Mouse (Mus musculus) intestine, postnatal 0 days (tissue): ENCODE data around the gene Six4. TPM values are rescaled to one million over a fixed set of nuclear protein-coding genes. Genes with fewer than 3 reads are reported as not detected.
"Not testable (repeated sequence)": the region's sequence is repeated elsewhere in the genome, so short reads cannot be mapped to it uniquely, and the experiment has no call there.

Experiments
- ATAC-seq: fragments of 200-750 bp; cut with Nextera tagmentation; 2 replicates; pipeline ENCODE4 v1.8.0; 2017; ENCODE audit warnings: mild to moderate bottlenecking, moderate TSS enrichment, moderate library complexity
- H3K27ac ChIP-seq: fragments of 300-500 bp; sonication (generic); 2 replicates; pipeline ENCODE4 v1.5.1; 2014; ENCODE audit warnings: mild to moderate bottlenecking, low read depth, low read length, moderate library complexity
- H3K27me3 ChIP-seq: fragments of 300-500 bp; sonication (generic); replicated peaks from 2 replicates; pipeline ENCODE4 v1.6.1; 2014; ENCODE audit warnings: low read length, mixed read lengths; ENCODE audit not compliant: control insufficient read depth, insufficient read depth
- H3K36me3 ChIP-seq: fragments of 300-500 bp; sonication (generic); 2 replicates; pipeline ENCODE4 v1.6.1; 2014; ENCODE audit warnings: mild to moderate bottlenecking, moderate library complexity; ENCODE audit not compliant: control insufficient read depth, insufficient read depth
- H3K4me1 ChIP-seq: fragments of 300-500 bp; sonication (generic); replicated peaks from 2 replicates; pipeline ENCODE4 v1.6.1; 2014; ENCODE audit warnings: antibody characterized with exemption, low read length, mixed read lengths; ENCODE audit not compliant: control insufficient read depth, insufficient read depth
- H3K4me2 ChIP-seq: fragments of 300-500 bp; sonication (generic); replicated peaks from 2 replicates; pipeline ENCODE4 v1.6.1; 2014; ENCODE audit warnings: low read depth, mild to moderate bottlenecking, moderate library complexity
- H3K4me3 ChIP-seq: fragments of 300-500 bp; sonication (generic); 2 replicates; pipeline ENCODE4 v1.5.1; 2014; ENCODE audit warnings: low read depth, low read length
- H3K9ac ChIP-seq: fragments of 300-500 bp; sonication (generic); 2 replicates; pipeline ENCODE4 v1.6.1; 2014; ENCODE audit warnings: mild to moderate bottlenecking, low read depth, low read length
- H3K9me3 ChIP-seq: fragments of 300-500 bp; sonication (generic); 2 replicates; pipeline ENCODE4 v1.6.1; 2016; ENCODE audit warnings: mixed run types; ENCODE audit not compliant: control insufficient read depth
- CTCF ChIP-seq: sonication (generic); IDR thresholded peaks from 2 replicates; pipeline ENCODE4 v1.5.1; 2016; ENCODE audit warnings: low read depth, mild to moderate bottlenecking, control low read depth, antibody characterized with exemption, moderate library complexity
- WGBS: fragments of 180-500 bp; shearing (Covaris S2); extraction: QIAGEN DNeasy Blood & Tissue Kit; methylation state at CpG from one replicate; pipeline ENCODE4 v1.1.7; 2014; 5-methylcytosine and 5-hydroxymethylcytosine counted together
- polyA plus RNA-seq: library from polyadenylated mRNA; unstranded; fragments of >200 nt; fragmentation: Nextera tagmentation; extraction: Ambion mirVana; gene quantifications from 2 replicates; pipeline ENCODE4 v1.2.1, GENCODE M21; 2015

Gene Six4
- polyA plus RNA-seq, 1 experiment from 2014 or later, result 0.05 TPM

- Histone ChIP-seq H3K4me1 (no peaks in the 10 kb centered on the region), H3K27me3 (no peaks in the 10 kb centered on the region), H3K9ac (no peak overlapping the region), H3K9me3 (no peaks in the 10 kb centered on the region), H3K36me3 (no peaks in the 10 kb centered on the region), H3K4me3 (no peak overlapping the region), H3K4me2 (no peak overlapping the region), H3K27ac (no peak overlapping the region)
- ATAC-seq, result no peak
- 74% methylated on average over 4 of the region's 4 CpGs for WGBS
- TF ChIP-seq CTCF, result no peak
These were observed 29.5 kb downstream of the Six4 start for GRCm38 (mm10) chr12:73083773-73084172.

GRCm38 (mm10) chr12:73081828-73082227 lies 31.4 kb downstream of the Six4 start:
- not testable (repeated sequence) for H3K27me3 ChIP-seq, H3K4me2 ChIP-seq, ATAC-seq, H3K4me3 ChIP-seq, H3K36me3 ChIP-seq, H3K4me1 ChIP-seq, H3K27ac ChIP-seq, H3K9me3 ChIP-seq, H3K9ac ChIP-seq
- 82% methylated on average over 4 of the region's 4 CpGs for WGBS

DNA sequence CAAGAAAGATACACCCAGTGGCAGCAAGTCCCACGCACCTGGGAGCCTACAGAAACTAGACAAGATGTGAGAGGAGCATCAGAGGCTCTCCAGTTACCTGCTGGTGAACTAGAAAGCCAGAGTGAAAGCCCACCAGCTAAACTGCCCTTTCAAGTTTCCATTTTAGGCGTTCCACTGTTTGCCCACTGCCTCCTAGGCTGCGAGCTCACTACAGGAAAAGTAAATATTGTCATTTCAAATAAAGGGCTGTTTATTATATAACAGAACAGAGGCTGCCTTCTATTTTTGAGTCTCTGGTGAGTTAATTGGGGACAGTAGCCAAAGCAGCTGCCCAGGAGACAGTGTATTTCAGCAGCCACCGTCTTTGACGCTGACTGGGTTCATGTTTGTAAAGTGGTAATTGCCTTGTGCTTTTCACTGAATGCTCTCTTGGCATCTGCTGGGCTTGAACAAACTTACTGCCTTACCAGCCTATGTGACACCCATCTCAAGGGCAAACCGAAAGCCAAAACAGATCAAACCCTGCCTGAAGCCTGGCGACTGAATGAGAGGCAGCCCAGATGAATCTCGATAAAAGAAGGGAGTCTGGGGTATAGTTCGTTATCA lies 52.3 kb downstream of the Six4 start:
- Histone ChIP-seq H3K9ac (no peak overlapping the region), H3K27ac (no peak overlapping the region), H3K36me3 (no peaks in the 10 kb centered on the region), H3K4me2 (no peak overlapping the region), H3K4me1 (no peaks in the 10 kb centered on the region), H3K9me3 (no peaks in the 10 kb centered on the region), H3K27me3 (peaks cover 19% of the 10 kb centered on the region), H3K4me3 (no peak overlapping the region)
- WGBS, result 23% methylated on average over 9 of the region's 9 CpGs
- ATAC-seq, result no peak
- no peak for TF ChIP-seq CTCF

DNA sequence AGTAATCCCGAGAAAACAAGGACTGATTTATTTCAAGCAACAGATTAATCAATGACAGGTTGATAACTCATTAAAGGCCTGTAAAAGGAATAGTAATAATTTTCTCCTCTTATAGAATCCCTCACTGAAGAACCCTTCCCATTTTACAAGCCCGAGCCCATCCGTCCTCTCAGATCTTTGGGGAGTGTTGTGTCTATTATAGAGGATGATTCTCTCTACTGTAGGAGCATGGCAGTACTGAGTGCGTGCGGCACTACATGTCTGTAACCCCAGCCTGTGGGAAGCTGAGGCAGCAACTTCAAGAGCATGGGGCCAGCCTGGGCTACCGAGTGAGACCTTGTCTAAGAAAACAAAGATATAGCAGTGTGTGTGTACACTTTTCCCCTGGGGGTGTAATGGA lies 55.8 kb downstream of the Six4 start:
- ATAC-seq, result no peak
- Histone ChIP-seq H3K4me2 (no peak overlapping the region), H3K27ac (no peak overlapping the region), H3K9me3 (no peaks in the 10 kb centered on the region), H3K4me3 (no peak overlapping the region), H3K9ac (no peak overlapping the region), H3K27me3 (peaks cover 50% of the 10 kb centered on the region), H3K36me3 (no peaks in the 10 kb centered on the region), H3K4me1 (0 out of 2 replicates have a peak, but pooled peaks cover 3% of the 10 kb centered on the region)
- TF ChIP-seq CTCF, result no peak
- 82% methylated on average over 6 of the region's 6 CpGs for WGBS

DNA sequence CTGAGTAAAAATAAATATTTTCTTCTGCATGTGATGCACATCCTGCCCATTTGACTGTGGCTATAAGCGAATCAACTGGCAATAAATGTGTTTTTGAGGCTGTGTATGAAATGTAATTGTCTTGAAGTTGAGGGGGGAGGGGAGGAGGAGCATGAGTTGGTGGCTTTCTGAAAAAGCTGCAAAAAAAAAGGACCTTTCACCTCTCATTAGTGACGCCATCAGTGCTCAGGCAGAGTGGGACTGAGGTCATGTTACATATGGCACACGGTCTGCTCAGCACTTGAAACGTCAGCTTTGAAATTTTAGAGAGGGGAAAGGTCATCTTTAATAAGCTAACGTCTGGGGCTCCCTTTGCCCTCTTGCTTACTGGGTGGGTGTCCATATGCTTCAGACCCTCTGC lies 57.8 kb downstream of the Six4 start:
- H3K4me2 ChIP-seq, result no peak overlapping the region
- WGBS, result 16% methylated on average over 5 of the region's 5 CpGs
- ATAC-seq, result no peak

DNA sequence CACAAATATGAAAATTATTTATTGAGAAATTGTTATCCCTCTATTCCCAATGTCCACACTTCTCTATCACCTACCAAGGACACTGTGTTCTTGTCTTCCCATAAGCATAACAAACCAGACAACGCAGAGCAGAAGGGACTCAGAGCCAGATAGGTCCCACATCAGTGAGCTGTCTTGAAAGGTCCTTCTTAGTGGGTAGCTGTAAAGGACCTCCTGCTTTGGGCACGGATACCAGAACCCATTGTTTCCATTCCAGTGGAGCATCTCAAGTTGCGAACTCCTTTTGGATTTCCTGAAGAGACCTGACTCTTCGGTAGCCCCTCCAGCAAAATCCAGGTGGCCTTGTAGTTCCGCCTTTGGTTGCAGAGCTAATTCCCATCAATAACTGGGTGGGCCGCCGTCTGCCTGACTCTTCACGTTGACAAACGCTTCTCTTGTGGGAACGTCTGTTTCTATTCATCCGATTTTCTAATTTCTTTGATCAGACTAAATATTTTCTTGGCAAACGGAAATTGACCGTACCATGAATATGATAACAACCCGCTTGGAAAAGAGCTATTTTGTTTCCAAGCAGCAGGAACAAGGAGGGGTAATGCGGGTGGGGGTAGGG lies 58.6 kb downstream of the Six4 start:
- TF ChIP-seq CTCF, result no peak
- Histone ChIP-seq H3K27ac (no peak overlapping the region), H3K4me2 (no peak overlapping the region), H3K4me3 (no peak overlapping the region), H3K9ac (no peak overlapping the region), H3K9me3 (no peaks in the 10 kb centered on the region), H3K36me3 (no peaks in the 10 kb centered on the region), H3K4me1 (0 out of 2 replicates have a peak, but pooled peaks cover 3% of the 10 kb centered on the region), H3K27me3 (peaks cover 77% of the 10 kb centered on the region)
- 15% methylated on average over 15 of the region's 15 CpGs for WGBS
- no peak for ATAC-seq

More for the DNA sequence above, 57.8 kb downstream of the Six4 start:
- Histone ChIP-seq H3K27me3 (peaks cover 70% of the 10 kb centered on the region), H3K36me3 (no peaks in the 10 kb centered on the region), H3K4me1 (0 out of 2 replicates have a peak, but pooled peaks cover 3% of the 10 kb centered on the region), H3K9ac (no peak overlapping the region), H3K9me3 (no peaks in the 10 kb centered on the region), H3K4me3 (no peak overlapping the region), H3K27ac (no peak overlapping the region)
- no peak for TF ChIP-seq CTCF
